Mouse (Mus musculus) heart, adult 9 months (tissue): ENCODE results near the gene Gm28729.
"Not testable (repeated sequence)": the region's sequence is repeated elsewhere in the genome, so short reads cannot be mapped to it uniquely, and the experiment has no call there.

ENCODE experiments used
- DNase-seq, 2 experiments: peaks; one replicate each; pipeline ENCODE4 v3.0.0; 2022; ENCODE audit warnings: low spot score in 2 of 2

The Gm28729 gene

GRCm38 (mm10) chr9:96521574-96521973 is 3.5 kb downstream of the Gm28729 start:
- not testable (repeated sequence) for DNase-seq

DNA sequence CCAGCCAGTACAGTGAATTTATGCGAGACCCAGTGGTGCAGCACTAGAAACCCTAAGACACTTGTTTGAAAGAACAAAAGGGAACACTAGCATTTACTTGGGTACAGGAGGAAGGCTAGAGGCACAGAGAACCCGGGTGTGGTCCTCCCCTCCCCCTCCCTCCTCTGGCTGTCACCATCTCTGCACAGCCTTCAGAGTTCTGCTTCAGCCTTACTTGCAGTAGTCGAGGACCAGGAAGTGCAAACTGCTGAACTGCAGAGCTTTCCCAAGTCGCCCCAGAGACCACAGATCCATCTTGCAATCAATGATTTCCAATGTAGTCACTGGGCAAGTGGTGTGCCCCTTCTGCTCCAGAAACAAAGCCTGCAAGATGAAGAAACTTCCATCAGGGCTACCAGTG is 7.6 kb downstream of the Gm28729 start:
- DNase-seq: no peak

DNA sequence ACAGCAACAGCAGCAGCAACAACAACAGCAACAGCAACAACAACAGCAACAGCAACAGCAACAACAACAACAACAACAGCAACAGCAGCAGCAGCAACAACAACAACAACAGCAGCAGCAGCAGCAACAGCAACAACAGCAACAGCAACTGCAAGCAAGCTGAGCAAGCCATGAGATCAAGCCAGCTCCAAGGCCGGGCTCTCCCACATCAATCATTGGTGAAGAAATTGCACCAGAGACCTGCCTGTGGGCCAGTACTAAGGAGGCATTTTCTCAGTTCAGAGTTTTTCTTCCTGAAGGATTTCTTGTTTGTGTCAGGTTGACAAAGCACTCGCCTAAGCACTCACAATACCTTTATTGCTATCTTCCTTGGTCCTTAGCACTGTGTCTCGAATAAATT is 8.3 kb downstream of the Gm28729 start:
- DNase-seq: no peak

DNA sequence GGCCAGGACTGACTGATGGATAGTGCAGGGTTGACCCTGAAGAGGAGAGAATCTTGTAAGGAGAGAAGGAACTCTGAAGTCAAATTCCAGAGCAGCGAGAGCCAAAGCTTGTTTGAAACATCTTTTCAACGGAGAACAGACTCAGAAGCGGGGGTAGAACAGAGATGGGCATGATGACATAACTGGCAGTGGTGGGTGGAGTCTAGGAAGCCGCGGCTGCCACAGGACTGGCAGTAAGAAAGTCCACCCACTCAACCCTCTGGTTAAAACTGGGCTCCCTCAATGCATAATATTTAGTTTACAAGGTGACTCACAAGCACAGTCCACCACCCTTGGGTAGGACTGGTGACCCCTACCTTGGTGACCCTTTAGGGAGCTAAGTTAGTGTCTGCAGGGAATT is 9.3 kb downstream of the Gm28729 start:
- no peak for DNase-seq

- no peak for DNase-seq
These were observed 10.8 kb downstream of the Gm28729 start for GRCm38 (mm10) chr9:96514278-96514677.

DNA sequence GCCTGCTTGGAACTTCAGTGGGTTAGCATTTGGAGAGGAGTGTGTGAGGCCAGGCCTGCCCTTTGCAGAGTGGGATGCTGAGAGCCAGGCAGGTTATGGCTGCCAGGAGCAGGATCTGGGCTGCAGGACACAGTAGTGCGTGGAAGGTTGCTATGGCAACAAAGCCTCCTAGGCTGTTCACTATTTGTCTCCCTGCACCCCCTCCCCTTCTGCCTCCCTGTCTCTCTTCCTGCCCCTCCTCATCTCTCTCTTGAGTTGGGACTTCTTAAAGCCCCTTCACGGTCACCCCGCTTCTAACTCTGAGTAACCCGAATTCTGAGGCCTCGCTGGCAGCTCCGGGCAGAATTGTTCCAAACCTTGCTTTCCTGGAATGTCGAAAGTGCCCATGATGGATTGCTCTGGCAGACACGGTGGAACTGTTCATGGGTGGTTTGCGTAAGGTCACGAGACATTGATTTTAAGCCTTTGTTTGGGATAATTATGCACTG is 19.0 kb downstream of the Gm28729 start:
- no peak for DNase-seq

- no peak for DNase-seq
These were observed 19.9 kb downstream of the Gm28729 start for GRCm38 (mm10) chr9:96505156-96505555.

DNA sequence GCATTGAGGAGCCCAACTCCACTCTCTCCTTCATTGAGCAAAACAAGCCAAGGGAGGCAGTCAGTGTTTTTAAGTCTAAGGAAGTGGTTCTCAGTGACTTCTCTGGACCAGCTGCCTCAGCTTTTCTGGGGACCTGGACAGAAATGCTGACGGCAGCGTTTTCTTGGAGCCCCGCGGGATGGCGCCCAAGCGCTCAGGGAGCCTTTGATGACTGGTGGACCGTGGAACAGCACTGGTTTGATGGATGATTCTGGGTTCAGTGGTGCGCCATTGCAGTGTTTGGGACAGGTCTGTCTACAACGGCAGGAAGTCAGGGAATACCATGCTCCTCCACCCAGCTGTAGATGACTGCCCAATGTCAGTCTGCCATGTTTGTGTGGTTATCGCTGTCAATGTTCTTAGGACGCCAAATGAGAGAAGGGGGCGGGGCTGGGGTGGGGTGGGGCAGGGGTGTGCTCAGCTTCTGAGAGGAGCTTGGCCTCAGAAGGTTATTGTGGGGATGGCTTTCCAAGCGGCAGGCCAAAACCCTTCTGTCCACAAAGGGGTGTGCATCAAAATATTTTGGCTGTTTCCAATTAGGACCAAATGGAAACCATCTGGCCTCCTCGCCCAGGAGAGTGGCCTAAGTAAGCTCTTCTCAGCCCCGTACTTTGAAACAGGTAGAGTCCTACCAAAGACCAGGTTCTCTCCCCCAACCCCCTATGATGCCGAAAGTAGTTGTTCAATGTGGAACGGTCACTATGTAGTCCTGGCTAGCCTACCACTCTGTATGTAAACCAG is 20.8 kb downstream of the Gm28729 start:
- DNase-seq: no peak

GRCm38 (mm10) chr9:96502856-96503610 is 22.0 kb downstream of the Gm28729 start:
- no peak for DNase-seq

DNA sequence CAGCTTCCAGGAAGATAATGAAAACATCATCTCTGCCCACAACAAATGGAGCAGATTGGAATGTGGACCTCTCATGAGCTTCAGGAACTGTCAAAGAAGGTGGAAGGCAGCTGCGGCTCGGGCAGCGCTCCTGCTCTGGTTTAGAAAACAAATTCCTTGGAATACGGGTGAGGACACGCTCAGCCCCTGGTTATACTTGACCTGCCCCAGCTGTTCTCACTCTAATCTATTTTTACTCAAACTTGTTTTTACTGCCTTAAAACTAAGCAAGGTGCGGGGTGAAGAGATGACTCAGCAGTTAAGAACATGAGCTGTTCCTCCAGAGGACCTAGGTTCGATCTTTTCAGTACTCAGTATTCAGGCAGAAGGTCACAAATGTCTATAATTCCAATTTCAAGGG is 23.8 kb downstream of the Gm28729 start:
- DNase-seq: no peak

- DNase-seq: no peak
These were observed 31.9 kb downstream of the Gm28729 start for GRCm38 (mm10) chr9:96493212-96493611.

- no peak for DNase-seq
These were observed 33.3 kb downstream of the Gm28729 start for GRCm38 (mm10) chr9:96491810-96492209.

- DNase-seq: not testable (repeated sequence)
These were observed 37.2 kb downstream of the Gm28729 start for GRCm38 (mm10) chr9:96487869-96488268.

DNA sequence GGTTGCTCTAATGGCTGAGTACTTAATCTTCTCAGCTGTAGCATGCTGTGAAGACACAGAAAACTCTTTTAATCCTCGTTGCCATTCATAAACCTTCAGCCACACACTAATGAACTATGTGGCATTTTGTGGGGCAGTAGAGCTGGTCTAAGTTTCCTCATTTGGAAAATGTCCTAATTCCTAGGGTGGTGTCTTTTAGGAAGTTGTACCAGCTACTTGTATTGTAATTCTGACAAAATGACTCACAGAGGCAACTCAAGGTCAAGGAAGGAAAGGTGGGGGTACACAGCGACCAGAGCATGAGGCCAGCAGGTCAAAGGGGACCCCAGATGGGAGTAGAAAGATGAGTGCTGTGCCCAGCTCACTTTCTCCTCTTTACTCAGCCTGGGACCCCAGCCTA is 41.4 kb downstream of the Gm28729 start:
- DNase-seq: no peak

- DNase-seq: no peak
These were observed 42.0 kb downstream of the Gm28729 start for GRCm38 (mm10) chr9:96483028-96483427.

GRCm38 (mm10) chr9:96478071-96478888 is 46.8 kb downstream of the Gm28729 start, which contains the start of gene Rnf7:
Rnf7 (minus strand) TSS chr9:96478675.
- peak; percentile 97 to 98 for DNase-seq

- DNase-seq: no peak
These were observed 52.7 kb downstream of the Gm28729 start for GRCm38 (mm10) chr9:96472356-96472755.

GRCm38 (mm10) chr9:96471681-96472080 is 53.4 kb downstream of the Gm28729 start:
- DNase-seq: not testable (repeated sequence)

- DNase-seq: no peak
These were observed 54.6 kb downstream of the Gm28729 start for GRCm38 (mm10) chr9:96470266-96470974.

DNA sequence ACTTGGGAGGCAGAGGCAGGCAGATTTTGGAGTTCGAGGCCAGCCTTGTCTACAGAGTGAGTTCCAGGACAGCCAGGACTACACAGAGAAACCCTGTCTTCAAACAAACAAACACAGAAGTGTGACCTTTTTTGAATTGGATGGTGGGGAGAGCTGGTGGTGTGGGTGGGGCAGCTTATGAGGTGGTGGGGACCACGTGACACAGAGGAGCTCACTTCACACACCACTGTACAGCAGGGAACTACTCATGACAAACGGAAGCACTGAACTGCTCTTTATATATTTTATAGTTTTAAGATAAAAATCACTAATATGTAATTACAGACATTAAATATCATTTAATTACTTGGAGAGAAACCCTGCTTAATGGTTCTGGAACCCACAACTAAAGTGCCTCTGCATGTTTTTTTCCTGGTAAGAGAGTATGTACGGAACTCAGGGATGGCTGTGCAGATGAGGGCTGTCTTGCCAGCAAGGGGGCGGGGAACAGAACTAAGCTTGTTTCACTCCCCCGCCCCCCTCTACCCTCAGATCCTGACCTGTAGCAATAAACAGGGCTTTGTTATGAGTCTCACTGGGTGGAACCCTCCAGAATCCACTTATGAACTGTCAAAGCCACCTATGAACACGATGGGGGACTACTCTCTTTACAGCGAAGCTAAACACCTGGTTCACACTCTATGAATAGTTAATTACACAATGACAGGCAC is 55.4 kb downstream of the Gm28729 start:
- DNase-seq: no peak

DNA sequence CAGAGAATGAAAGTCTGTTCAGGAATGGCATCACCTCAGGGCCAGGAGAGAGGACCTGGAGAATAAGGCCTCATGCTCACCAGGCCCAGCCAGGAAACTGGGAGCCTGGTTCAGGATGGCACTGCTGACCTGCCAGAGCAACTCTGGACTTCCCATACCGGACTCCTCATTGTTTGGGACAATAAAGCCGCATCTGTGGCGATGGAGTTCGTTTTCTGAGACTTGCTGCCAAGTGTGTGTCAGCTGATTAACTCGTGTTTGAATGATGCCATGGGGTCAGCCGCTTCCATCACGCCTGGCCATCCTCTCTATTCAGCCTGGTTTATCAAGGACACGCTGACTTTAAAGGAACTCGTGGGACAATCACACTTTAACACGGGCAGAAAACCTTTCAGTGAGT is 61.4 kb downstream of the Gm28729 start:
- no peak for DNase-seq
